Mouse (Mus musculus) urinary bladder, adult 18-20 months (tissue): ENCODE results near the gene Ebf1.

Experiments used
- DNase-seq, 2 experiments: peaks; one replicate each; pipeline ENCODE4 v3.0.0; 2022; ENCODE audit warnings: low spot score in 2 of 2, mixed read lengths in 2 of 2

Gene Ebf1

GRCm38 (mm10) chr11:44661875-44662274, 44.8 kb downstream of the Ebf1 start:
- no peak for DNase-seq

DNA sequence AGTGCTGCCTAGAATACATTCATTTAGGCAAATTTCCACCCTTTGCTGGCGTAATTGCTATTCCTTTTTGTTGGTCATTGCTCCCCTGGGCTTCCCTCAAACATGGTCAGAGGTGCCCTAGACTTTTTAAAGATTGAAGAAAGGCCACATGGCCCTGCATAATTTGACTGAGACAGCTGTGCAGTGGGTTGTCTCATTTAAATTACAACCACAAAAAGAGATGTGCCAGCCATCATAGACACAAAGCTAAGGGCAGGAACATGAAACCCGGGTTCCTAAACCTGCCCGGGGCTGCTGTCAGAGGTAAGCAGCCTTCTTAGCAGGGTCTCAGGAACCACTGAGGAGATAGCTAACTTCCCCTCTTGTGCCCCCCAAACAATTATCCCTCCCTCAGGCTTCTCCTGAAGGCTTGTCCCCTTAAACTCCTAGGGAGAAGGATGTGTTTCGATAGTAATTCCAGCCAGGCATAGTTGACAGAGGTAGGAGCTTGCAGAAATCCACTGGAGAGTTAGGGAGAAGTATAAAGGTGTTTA, 46.6 kb downstream of the Ebf1 start:
- DNase-seq = no peak

GRCm38 (mm10) chr11:44665156-44665682, 48.1 kb downstream of the Ebf1 start:
- DNase-seq = no peak

DNA sequence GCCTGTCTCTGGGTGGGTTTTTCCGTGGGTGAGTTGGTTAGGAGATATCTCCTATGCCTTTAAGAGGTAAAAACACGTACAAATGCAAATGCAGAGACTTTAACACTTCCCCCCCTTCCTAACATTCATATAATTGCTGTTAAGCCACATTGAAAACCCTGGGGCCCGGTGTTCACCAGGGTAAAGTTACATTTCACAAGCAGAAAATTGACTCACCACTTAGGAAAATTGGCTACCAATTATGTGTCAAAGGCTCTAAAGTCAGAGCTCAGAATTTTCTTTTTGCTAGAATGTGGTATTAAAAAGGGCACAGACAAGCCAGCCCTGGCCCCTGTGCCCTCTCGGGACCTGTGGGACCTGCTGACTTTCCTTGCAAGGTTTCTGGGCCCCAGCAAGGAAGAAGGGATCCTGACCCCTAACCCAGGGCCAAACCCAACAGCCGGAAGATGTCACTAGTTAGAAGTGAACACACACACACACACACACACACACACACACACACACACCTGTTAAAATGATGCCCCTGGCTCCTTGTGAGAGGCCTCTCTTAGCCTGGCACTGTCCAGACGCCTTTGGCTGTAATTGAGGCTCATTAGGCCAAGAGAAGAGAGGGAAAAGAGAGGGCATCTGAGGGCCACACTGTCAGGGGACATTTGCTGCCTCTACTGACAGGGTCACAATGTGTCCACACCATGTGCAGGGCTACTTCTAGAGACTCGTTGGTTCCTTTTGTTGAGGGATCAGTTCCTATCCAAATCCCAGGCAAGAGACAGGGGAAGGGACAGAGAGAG, 48.8 kb downstream of the Ebf1 start:
- DNase-seq = no peak

- no peak for DNase-seq
Measured at GRCm38 (mm10) chr11:44666741-44667140, 49.6 kb downstream of the Ebf1 start.

DNA sequence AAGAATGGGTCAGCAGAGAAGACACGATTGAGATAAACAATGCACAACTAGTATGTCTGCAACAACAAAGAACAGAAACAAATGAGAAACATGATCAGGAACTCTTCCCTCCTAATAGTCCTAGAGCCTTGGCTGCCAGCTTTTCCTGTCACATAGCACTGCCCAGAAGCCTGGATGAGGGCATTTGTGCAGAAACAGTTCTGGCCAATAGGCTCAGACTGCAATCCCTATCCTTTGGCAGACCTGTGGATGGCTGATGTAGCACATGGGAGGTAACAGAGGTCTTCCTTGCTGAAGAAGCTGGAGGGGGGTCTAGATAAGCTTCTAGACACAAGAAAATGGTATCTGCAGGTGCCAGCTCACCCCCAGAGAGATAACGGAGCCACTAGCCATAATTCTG, 64.2 kb downstream of the Ebf1 start:
- DNase-seq = no peak

- no peak for DNase-seq
Measured at GRCm38 (mm10) chr11:44681995-44682394, 64.9 kb downstream of the Ebf1 start.

GRCm38 (mm10) chr11:44682703-44683539, 65.8 kb downstream of the Ebf1 start:
- DNase-seq = no peak

GRCm38 (mm10) chr11:44684486-44685076, 67.5 kb downstream of the Ebf1 start:
- no peak for DNase-seq

DNA sequence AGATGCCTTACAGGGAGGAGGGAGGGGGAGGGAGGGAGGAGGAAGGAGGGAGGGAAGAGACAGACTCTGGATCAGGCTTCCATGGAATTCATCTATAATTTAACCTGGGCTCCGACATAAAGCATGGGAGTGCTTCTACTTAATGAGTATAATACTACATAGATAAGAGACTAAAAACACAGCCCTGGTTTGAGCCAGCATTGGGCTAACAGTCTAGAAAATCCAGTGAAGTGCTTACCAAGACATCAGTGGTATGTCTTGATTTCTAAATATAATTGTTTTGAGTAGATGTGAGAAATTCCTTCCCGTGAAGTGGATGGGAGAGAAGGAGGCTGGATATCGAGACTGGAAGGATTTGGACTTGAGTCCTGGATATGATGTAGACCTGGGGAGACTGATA, 68.0 kb downstream of the Ebf1 start:
- no peak for DNase-seq

GRCm38 (mm10) chr11:44685911-44686361, 68.8 kb downstream of the Ebf1 start:
- DNase-seq = no peak

DNA sequence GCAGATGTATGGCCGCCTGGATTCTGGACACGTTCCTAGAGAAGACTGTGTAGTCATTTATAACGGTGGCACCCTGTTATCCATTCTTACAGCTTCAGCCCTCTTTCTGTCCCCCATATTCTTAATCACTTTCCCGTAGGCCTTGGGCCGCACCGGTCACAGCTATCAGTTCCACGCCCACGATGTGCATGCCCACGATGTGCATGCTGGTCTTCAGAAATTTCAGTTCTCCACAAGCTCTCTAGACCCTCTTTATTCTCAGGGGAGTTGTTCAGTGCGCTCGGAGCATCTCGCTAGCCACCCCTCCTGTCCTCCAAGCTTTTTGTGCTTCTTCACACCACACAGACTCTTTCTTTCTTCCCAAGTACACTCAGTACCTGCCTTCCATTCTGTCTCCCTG, 69.3 kb downstream of the Ebf1 start:
- DNase-seq = no peak

DNA sequence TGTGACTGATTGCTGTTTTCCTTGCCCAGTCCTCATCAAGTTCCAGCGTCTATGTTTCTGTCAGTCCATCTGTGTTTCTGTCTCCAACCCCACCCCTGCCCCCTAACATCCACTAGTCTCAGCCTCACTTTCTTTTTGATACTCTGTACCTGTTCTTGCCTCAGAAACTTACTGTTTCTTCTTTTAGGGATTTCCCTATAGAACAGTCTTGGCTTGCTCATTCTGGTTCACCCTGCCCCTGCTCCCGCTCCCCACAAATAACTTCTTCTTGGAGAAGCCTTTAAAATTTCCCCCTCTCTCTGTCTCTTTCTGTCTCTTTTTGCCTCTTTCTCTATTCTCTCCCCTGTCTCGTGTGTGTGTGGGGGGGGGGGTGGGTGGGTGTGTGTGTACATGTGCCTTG, 71.4 kb downstream of the Ebf1 start:
- DNase-seq = no peak

DNA sequence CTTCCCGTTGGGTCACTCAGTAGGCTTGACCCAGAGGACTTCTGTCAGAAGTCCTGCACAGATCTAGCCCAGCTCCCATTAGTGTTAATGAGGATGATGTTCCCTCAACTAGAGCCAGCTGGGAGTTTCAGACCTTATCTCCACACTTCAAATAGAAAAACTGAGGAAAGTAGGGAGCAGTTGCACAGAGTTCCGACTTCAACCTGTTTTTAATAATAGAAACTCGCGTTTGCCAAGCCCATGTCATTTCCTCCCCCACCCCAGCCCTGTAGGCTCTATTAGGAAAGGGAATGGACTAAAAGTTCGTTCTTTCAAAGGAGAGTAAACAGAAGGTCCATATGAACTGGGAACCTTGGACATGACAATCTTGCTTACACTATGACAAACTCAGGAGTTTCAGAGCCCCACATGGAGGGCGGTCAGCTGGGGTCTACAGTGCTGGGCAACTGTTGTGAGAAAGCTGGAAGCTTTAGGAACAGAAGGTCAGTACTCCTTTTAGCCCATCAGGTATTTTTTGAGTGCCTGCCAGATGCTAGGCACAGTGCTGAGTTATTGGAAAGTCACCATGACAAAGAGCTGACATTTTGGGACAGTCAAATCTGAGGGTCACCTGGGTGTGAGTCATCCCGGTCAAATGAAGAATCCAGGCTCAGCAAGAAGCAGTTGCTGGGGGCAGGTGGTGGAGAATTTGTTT, 72.6 kb downstream of the Ebf1 start:
- no peak for DNase-seq

GRCm38 (mm10) chr11:44690265-44690572, 73.1 kb downstream of the Ebf1 start:
- no peak for DNase-seq

DNA sequence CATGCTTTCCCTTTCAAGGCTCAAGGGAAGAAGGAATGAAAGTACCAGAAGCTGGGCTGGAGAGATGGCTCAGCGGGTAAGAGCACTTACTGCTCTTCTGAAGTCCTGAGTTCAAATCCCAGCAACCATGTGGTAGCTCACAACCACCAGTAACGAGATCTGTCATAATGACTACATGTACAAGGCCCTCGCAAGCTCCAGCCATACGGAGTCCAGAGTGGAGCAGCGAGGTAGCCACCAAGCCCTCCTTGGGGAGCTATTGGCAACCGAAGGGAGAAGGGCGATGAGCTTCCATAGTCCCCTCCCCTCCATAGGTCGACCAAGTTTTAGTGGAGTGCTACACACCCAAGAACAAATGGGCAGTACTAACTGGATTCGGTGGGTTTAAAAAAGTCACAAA, 78.3 kb downstream of the Ebf1 start:
- DNase-seq = no peak

DNA sequence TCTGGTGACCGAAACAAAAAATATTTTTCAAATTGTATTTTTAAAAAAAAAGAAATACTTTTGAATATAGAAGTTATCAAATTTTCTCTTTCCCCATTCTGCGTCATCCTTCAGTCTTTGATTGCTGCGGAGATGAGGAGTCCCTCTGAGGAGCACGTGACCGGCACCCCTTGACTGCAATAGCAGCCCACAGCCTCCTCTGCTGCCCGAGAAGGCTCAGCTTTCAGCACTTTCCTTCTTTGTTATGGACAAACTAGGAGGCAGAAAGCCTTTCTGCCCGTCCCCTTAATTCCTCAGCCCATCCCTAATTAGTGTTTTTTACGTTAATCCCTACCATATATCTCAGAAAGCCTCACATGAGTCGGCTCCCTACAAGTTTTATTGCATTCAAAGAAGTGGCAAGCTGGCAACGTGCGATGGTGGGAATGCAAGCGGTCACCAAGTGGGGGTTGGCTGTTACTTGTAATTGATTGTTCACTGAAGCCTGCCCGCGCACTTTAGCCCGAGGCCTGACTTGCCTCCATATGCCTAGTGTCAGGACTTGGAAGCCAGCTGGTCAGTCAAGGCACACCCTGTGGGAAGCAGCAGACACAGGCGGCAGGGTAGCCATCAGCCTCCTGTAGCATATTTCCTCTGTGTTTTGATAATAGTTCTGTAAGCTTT, 79.6 kb downstream of the Ebf1 start:
- DNase-seq = no peak

DNA sequence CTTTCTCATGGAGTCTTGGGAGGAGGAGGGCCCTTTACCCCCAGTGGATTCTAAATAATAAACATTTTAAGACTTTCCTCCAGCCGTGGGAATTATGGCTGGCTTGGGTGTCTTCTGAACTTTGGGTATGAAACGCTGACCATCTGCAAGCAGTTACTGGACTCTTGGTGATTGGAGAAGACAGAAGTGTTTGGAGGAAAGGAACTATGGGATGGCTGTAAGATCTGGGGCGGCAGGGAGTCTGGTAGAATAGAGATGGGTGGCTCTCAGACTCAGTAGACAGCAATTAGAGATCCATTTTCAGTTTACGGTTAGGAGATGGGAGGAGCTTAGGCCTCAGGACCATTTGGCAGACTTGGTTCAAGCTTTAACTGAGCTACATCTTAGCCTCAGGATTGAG, 83.1 kb downstream of the Ebf1 start:
- DNase-seq = no peak

GRCm38 (mm10) chr11:44701221-44701810, 84.2 kb downstream of the Ebf1 start:
- no peak for DNase-seq

- no peak for DNase-seq
Measured at GRCm38 (mm10) chr11:44701864-44702263, 84.7 kb downstream of the Ebf1 start.
